Mouse (Mus musculus) ES-E14 (cell line): ENCODE measurements around the gene Trafd1.

Experiments used
- CHD2 ChIP-seq: IDR thresholded peaks from 2 replicates; pipeline ENCODE4 v1.6.1; 2014; ENCODE audit warnings: mild to moderate bottlenecking, low read depth, low read length, inconsistent platforms
- MAFK ChIP-seq: IDR thresholded peaks from 2 replicates; pipeline ENCODE4 v1.6.1; 2014; ENCODE audit warnings: mild to moderate bottlenecking, low read depth, low read length, inconsistent platforms; ENCODE audit not compliant: insufficient read depth
- ZNF384 ChIP-seq: IDR thresholded peaks from 2 replicates; pipeline ENCODE4 v1.6.1; 2012; ENCODE audit warnings: low read depth, low read length, inconsistent platforms

DNA sequence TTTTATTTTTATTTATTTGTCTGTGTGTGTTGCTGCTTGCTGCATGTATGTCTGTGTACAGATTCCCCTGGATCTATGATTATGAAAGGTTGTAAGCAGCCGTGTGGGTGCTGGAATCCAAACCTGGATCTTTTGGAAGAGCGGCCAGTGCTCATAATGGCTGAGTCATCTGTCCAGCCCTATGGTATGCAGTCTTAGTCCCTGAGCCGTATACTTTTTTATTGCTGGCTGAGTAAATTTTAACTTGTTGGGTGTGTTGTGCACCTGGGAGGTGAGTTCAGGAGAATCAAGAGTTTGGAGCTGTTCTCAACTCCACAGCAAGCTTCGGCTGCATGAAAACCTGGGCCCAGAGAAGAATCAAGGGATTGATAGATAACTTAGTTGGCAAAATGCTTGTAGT lies 25.5 kb upstream of the Trafd1 start:
- no peak for TF ChIP-seq MAFK
- no peak for TF ChIP-seq CHD2
- no peak for TF ChIP-seq ZNF384
